Mouse (Mus musculus) cerebellum, adult 8-10 months (tissue): ENCODE results near the gene Clca3a1.
A peak's percentile ranks its signal among the peaks of the same experiment; 100 is the strongest.
"Not testable (repeated sequence)": the region's sequence is repeated elsewhere in the genome, so short reads cannot be mapped to it uniquely, and the experiment has no call there.

Source experiments
- DNase-seq: peaks from one replicate; pipeline ENCODE4 v3.0.0; 2022

Clca3a1 gene

GRCm38 (mm10) chr3:144760592-144761309 is at the start of gene Clca3a1:
Clca3a1 (minus strand) TSS chr3:144760977.
- no peak for DNase-seq

- not testable (repeated sequence) for DNase-seq
Measured at GRCm38 (mm10) chr3:144808153-144808925, 47.6 kb upstream of the Clca3a1 start.

- not testable (repeated sequence) for DNase-seq
Measured at GRCm38 (mm10) chr3:144806626-144807025, 45.8 kb upstream of the Clca3a1 start.

- DNase-seq = no peak
Measured at GRCm38 (mm10) chr3:144801861-144802260, 41.1 kb upstream of the Clca3a1 start.

GRCm38 (mm10) chr3:144785181-144786148 is 24.7 kb upstream of the Clca3a1 start:
- DNase-seq = no peak

- DNase-seq = no peak
Measured at GRCm38 (mm10) chr3:144765161-144765560, 4.4 kb upstream of the Clca3a1 start.

- DNase-seq = no peak
Measured at GRCm38 (mm10) chr3:144761454-144761853, 677 bp upstream of the Clca3a1 start.

- no peak for DNase-seq
Measured at GRCm38 (mm10) chr3:144759719-144760118, 1.1 kb downstream of the Clca3a1 start.

- DNase-seq = not testable (repeated sequence)
Measured at GRCm38 (mm10) chr3:144756103-144756502, 4.7 kb downstream of the Clca3a1 start.

GRCm38 (mm10) chr3:144753120-144753519 is 7.7 kb downstream of the Clca3a1 start:
- no peak for DNase-seq

GRCm38 (mm10) chr3:144749062-144749963 is 11.5 kb downstream of the Clca3a1 start:
- not testable (repeated sequence) for DNase-seq

GRCm38 (mm10) chr3:144747706-144748105 is 13.1 kb downstream of the Clca3a1 start:
- DNase-seq = not testable (repeated sequence)

- DNase-seq = not testable (repeated sequence)
Measured at GRCm38 (mm10) chr3:144738396-144738795, 22.4 kb downstream of the Clca3a1 start.

GRCm38 (mm10) chr3:144736831-144737230 is 23.9 kb downstream of the Clca3a1 start:
- no peak for DNase-seq

- DNase-seq = peak; percentile 59
Measured at GRCm38 (mm10) chr3:144723455-144723854, 37.3 kb downstream of the Clca3a1 start.

- DNase-seq = not testable (repeated sequence)
Measured at GRCm38 (mm10) chr3:144722566-144722965, 38.2 kb downstream of the Clca3a1 start.

GRCm38 (mm10) chr3:144721860-144722256 is 38.9 kb downstream of the Clca3a1 start:
- DNase-seq = no peak

GRCm38 (mm10) chr3:144721077-144721859 is 39.5 kb downstream of the Clca3a1 start:
- DNase-seq = no peak

GRCm38 (mm10) chr3:144719901-144720747 is 40.7 kb downstream of the Clca3a1 start, which contains the start of gene Sh3glb1:
Sh3glb1 (minus strand) TSS chr3:144720335.
- peak; percentile 98 for DNase-seq
